Mouse (Mus musculus): ENCODE data around the gene Lrrc10b. TPM values are rescaled to one million over a fixed set of nuclear protein-coding genes. Genes with fewer than 3 reads are reported as not detected.

Lrrc10b gene
- polyA plus RNA-seq, 1 experiment, result not detected

GRCm38 (mm10) chr19:10479541-10479940, 22.3 kb upstream of the Lrrc10b start:
- Histone ChIP-seq H3K4me1 (ENCODE audit: control insufficient read depth, insufficient read depth, low read length) (no peaks in the 10 kb centered on the region), H3K27ac (ENCODE audit: control insufficient read depth, insufficient read depth, low read depth, low read length, poor library complexity) (no peak overlapping the region), H3K4me3 (replicated peaks; ENCODE audit: control insufficient read depth, low read depth, low read length) (no peak overlapping the region)
- 44% methylated on average over 4 of the region's 4 CpGs for WGBS
- TF ChIP-seq POLR2A (IDR thresholded peaks at IDR 0.05; ENCODE audit: borderline replicate concordance, control insufficient read depth, low read depth, low read length), result no peak
- no peak for TF ChIP-seq CTCF (IDR thresholded peaks at IDR 0.05; ENCODE audit: control insufficient read depth, insufficient read depth, low read length)

- Histone ChIP-seq H3K4me1 (ENCODE audit: control insufficient read depth, insufficient read depth, low read length) (no peaks in the 10 kb centered on the region; the same call in 1 of the 2 replicates), H3K27ac (ENCODE audit: control insufficient read depth, insufficient read depth, low read depth, low read length, poor library complexity) (no peak overlapping the region), H3K4me3 (replicated peaks; ENCODE audit: control insufficient read depth, low read depth, low read length) (no peak overlapping the region)
- TF ChIP-seq CTCF (IDR thresholded peaks at IDR 0.05; ENCODE audit: control insufficient read depth, insufficient read depth, low read length) (no peak), POLR2A (IDR thresholded peaks at IDR 0.05; ENCODE audit: borderline replicate concordance, control insufficient read depth, low read depth, low read length) (no peak)
- 41% methylated on average over 6 of the region's 6 CpGs for WGBS
These were observed 16.5 kb upstream of the Lrrc10b start for GRCm38 (mm10) chr19:10473779-10474178.

- no peak overlapping the region for H3K4me3 ChIP-seq (replicated peaks; ENCODE audit: control insufficient read depth, low read depth, low read length)
- no peak for TF ChIP-seq POLR2A (IDR thresholded peaks at IDR 0.05; ENCODE audit: borderline replicate concordance, control insufficient read depth, low read depth, low read length)
- TF ChIP-seq CTCF (IDR thresholded peaks at IDR 0.05; ENCODE audit: control insufficient read depth, insufficient read depth, low read length), result no peak
- WGBS, result 68% methylated on average over 3 of the region's 3 CpGs
These were observed 15.7 kb upstream of the Lrrc10b start for GRCm38 (mm10) chr19:10472958-10473357.

GRCm38 (mm10) chr19:10469171-10469658, 11.9 kb upstream of the Lrrc10b start:
- WGBS, result 64% methylated on average over 8 of the region's 8 CpGs
- Histone ChIP-seq H3K4me3 (replicated peaks; ENCODE audit: control insufficient read depth, low read depth, low read length) (no peak overlapping the region), H3K27ac (ENCODE audit: control insufficient read depth, insufficient read depth, low read depth, low read length, poor library complexity) (peak overlapping the region; percentile 24), H3K4me1 (ENCODE audit: control insufficient read depth, insufficient read depth, low read length) (peaks cover 4% of the 10 kb centered on the region)
- TF ChIP-seq POLR2A (IDR thresholded peaks at IDR 0.05; ENCODE audit: borderline replicate concordance, control insufficient read depth, low read depth, low read length) (no peak), CTCF (IDR thresholded peaks at IDR 0.05; ENCODE audit: control insufficient read depth, insufficient read depth, low read length) (no peak)

More at GRCm38 (mm10) chr19:10472958-10473357, 15.7 kb upstream of the Lrrc10b start:
- Histone ChIP-seq H3K4me1 (ENCODE audit: control insufficient read depth, insufficient read depth, low read length) (peaks cover 4% of the 10 kb centered on the region), H3K27ac (ENCODE audit: control insufficient read depth, insufficient read depth, low read depth, low read length, poor library complexity) (no peak overlapping the region)

GRCm38 (mm10) chr19:10464427-10464826, 7.2 kb upstream of the Lrrc10b start:
- TF ChIP-seq POLR2A (IDR thresholded peaks at IDR 0.05; ENCODE audit: borderline replicate concordance, control insufficient read depth, low read depth, low read length) (no peak), CTCF (IDR thresholded peaks at IDR 0.05; ENCODE audit: control insufficient read depth, insufficient read depth, low read length) (no peak)
- Histone ChIP-seq H3K4me3 (replicated peaks; ENCODE audit: control insufficient read depth, low read depth, low read length) (no peak overlapping the region), H3K27ac (ENCODE audit: control insufficient read depth, insufficient read depth, low read depth, low read length, poor library complexity) (no peak overlapping the region), H3K4me1 (ENCODE audit: control insufficient read depth, insufficient read depth, low read length) (peaks cover 4% of the 10 kb centered on the region)
- 61% methylated on average over 4 of the region's 4 CpGs for WGBS

GRCm38 (mm10) chr19:10461584-10461983, 4.3 kb upstream of the Lrrc10b start:
- no peak overlapping the region for H3K27ac ChIP-seq (ENCODE audit: control insufficient read depth, insufficient read depth, low read depth, low read length, poor library complexity)
- no peak for TF ChIP-seq POLR2A (IDR thresholded peaks at IDR 0.05; ENCODE audit: borderline replicate concordance, control insufficient read depth, low read depth, low read length)
- no peak for TF ChIP-seq CTCF (IDR thresholded peaks at IDR 0.05; ENCODE audit: control insufficient read depth, insufficient read depth, low read length)
- 31% methylated on average over 7 of the region's 7 CpGs for WGBS

GRCm38 (mm10) chr19:10459907-10460306, 2.6 kb upstream of the Lrrc10b start:
- no peak overlapping the region for H3K4me3 ChIP-seq (replicated peaks; ENCODE audit: control insufficient read depth, low read depth, low read length)
- no peaks in the 10 kb centered on the region; the same call in 1 of the 2 replicates for H3K4me1 ChIP-seq (ENCODE audit: control insufficient read depth, insufficient read depth, low read length)
- WGBS, result 61% methylated on average over 11 of the region's 11 CpGs
- no peak overlapping the region for H3K27ac ChIP-seq (ENCODE audit: control insufficient read depth, insufficient read depth, low read depth, low read length, poor library complexity)
- TF ChIP-seq POLR2A (IDR thresholded peaks at IDR 0.05; ENCODE audit: borderline replicate concordance, control insufficient read depth, low read depth, low read length) (no peak), CTCF (IDR thresholded peaks at IDR 0.05; ENCODE audit: control insufficient read depth, insufficient read depth, low read length) (no peak)

More at GRCm38 (mm10) chr19:10461584-10461983, 4.3 kb upstream of the Lrrc10b start:
- Histone ChIP-seq H3K4me3 (replicated peaks; ENCODE audit: control insufficient read depth, low read depth, low read length) (no peak overlapping the region), H3K4me1 (ENCODE audit: control insufficient read depth, insufficient read depth, low read length) (no peaks in the 10 kb centered on the region; the same call in 1 of the 2 replicates)

GRCm38 (mm10) chr19:10458096-10458495, 823 bp upstream of the Lrrc10b start:
- Histone ChIP-seq H3K4me1 (ENCODE audit: control insufficient read depth, insufficient read depth, low read length) (no peaks in the 10 kb centered on the region; the same call in 1 of the 2 replicates), H3K4me3 (replicated peaks; ENCODE audit: control insufficient read depth, low read depth, low read length) (no peak overlapping the region), H3K27ac (ENCODE audit: control insufficient read depth, insufficient read depth, low read depth, low read length, poor library complexity) (no peak overlapping the region)
- WGBS, result 19% methylated on average over 8 of the region's 8 CpGs
- TF ChIP-seq CTCF (IDR thresholded peaks at IDR 0.05; ENCODE audit: control insufficient read depth, insufficient read depth, low read length), result no peak
- TF ChIP-seq POLR2A (IDR thresholded peaks at IDR 0.05; ENCODE audit: borderline replicate concordance, control insufficient read depth, low read depth, low read length), result no peak

- Histone ChIP-seq H3K4me1 (ENCODE audit: control insufficient read depth, insufficient read depth, low read length) (no peaks in the 10 kb centered on the region; the same call in 1 of the 2 replicates), H3K27ac (ENCODE audit: control insufficient read depth, insufficient read depth, low read depth, low read length, poor library complexity) (no peak overlapping the region; the same call in 1 of the 2 replicates), H3K4me3 (replicated peaks; ENCODE audit: control insufficient read depth, low read depth, low read length) (no peak overlapping the region)
- TF ChIP-seq CTCF (IDR thresholded peaks at IDR 0.05; ENCODE audit: control insufficient read depth, insufficient read depth, low read length) (no peak), POLR2A (IDR thresholded peaks at IDR 0.05; ENCODE audit: borderline replicate concordance, control insufficient read depth, low read depth, low read length) (no peak)
- WGBS, result 1% methylated on average over 34 of the region's 34 CpGs
These were observed 169 bp upstream of the Lrrc10b start for GRCm38 (mm10) chr19:10457484-10457800.
